Comparison of ENCODE assay signal across 14 mouse cellular contexts in the genomic region with DNA sequence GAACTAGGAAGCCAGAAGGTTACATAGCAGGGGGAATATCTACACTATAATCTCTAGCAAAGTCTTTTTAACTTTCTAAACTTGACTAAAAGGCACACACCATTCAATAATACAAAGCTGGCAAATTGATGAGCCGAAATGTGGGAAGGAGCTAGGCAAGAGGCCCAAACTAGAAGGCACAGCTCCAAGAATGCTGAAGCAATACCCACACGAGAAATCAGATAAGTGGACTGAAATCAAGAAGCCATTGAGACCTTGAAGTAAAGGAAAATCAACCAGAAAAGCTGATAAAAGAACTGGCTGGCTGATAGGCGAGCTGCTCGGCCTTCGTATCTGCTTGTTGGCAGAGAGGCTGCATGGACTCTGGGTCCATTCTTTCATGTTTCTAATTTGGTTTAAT. TPM values are rescaled to one million over a fixed set of nuclear protein-coding genes. Genes with fewer than 3 reads are reported as not detected.
A peak's percentile ranks its signal among the peaks of the same experiment; 100 is the strongest.
DNase-seq lines count a peak whose midpoint lies in the region; ATAC-seq lines count a peak whose summit lies in the region.
"Had no signal": no experiment of that assay in that cellular context is flagged by ENCODE, and none has a peak within 500 bp of the region (broad histone marks: within the 10 kb centered on the region; RNA-seq: fewer than 3 reads in every experiment).

No protein-coding gene starts in this region.

- DNase-seq in adrenal gland, postnatal 14 days: peak; percentile 32
- DNase-seq in adrenal gland, adult 18-20 months (ENCODE audit: low spot score in 2 of 2): no peak
- DNase-seq in lung, postnatal 14 days: peak; percentile 7
- DNase-seq in lung, adult 18-20 months: no peak
- DNase-seq in NIH3T3 (ENCODE audit: low read depth): peak; percentile 71
- peak; percentile 6 to 34 for DNase-seq in layer of hippocampus, postnatal 14 days (ENCODE audit: low spot score in 2 of 2)
- DNase-seq in cerebellum, adult 9-10 months: no peak
- DNase-seq: heart, postnatal 36 days; kidney, adult 9 months; thymus, postnatal 36 days had no signal

- ATAC-seq in monocyte, adult 5-6 weeks (replicated peaks; ENCODE audit: insufficient number of reproducible peaks, low FRiP score, low TSS enrichment, poor library complexity, severe bottlenecking): no peak
- ATAC-seq: forebrain, embryonic 13.5 days; hindbrain, postnatal 0 days had no signal

RNA-seq across cellular contexts. Expression of gene Tpbg, which starts 51.5 kb away (rescaled TPM):
- total RNA-seq in adrenal gland, postnatal 14 days (2021): 4.3 and 4.9 TPM in 2 replicates
- 1 to 10 TPM; 1.3 to 1.4 TPM for total RNA-seq in adrenal gland, adult 18-20 months (2021)
- total RNA-seq in layer of hippocampus, postnatal 14 days (2021): 10 to 100 TPM; 12.2 to 12.4 TPM
- not detected in 3 replicates for total RNA-seq in monocyte, adult 5-6 weeks (2017)
- total RNA-seq: common myeloid progenitor, adult 5-6 weeks had no signal

Comparison
In these comparisons a context has a peak if more than half of its experiments do, and no peak if none do; other contexts are left out.
1. DNase-seq: peak in adrenal gland, postnatal 14 days (single experiment), lung, postnatal 14 days (single experiment), NIH3T3 (single experiment) and layer of hippocampus, postnatal 14 days (2 of 2); none in adrenal gland, adult 18-20 months (0 of 2), lung, adult 18-20 months (0 of 2) and cerebellum, adult 9-10 months (single experiment).